Mouse (Mus musculus) stomach, embryonic 15.5 days (tissue): ENCODE measurements around the gene 0610037L13Rik. TPM values are rescaled to one million over a fixed set of nuclear protein-coding genes. Genes with fewer than 3 reads are reported as not detected.

Source experiments
- ATAC-seq: fragments of 200-750 bp; cut with Nextera tagmentation; 2 replicates; pipeline ENCODE4 v1.8.0; 2017; ENCODE audit warnings: low read depth, moderate number of reproducible peaks, moderate TSS enrichment; ENCODE audit not compliant: insufficient read depth, low FRiP score
- H3K27ac ChIP-seq: fragments of 300-500 bp; sonication (generic); 2 replicates; pipeline ENCODE4 v1.5.1; 2015; ENCODE audit warnings: mild to moderate bottlenecking, inconsistent platforms
- H3K27me3 ChIP-seq: fragments of 300-500 bp; sonication (generic); replicated peaks from 2 replicates; pipeline ENCODE4 v1.6.1; 2015; ENCODE audit warnings: inconsistent platforms
- H3K36me3 ChIP-seq: fragments of 300-500 bp; sonication (generic); 2 replicates; pipeline ENCODE4 v1.6.1; 2015; ENCODE audit warnings: inconsistent platforms
- H3K4me1 ChIP-seq: fragments of 300-500 bp; sonication (generic); 2 replicates; pipeline ENCODE4 v1.6.1; 2015; ENCODE audit warnings: inconsistent platforms
- H3K4me2 ChIP-seq: fragments of 300-500 bp; sonication (generic); 2 replicates; pipeline ENCODE4 v1.6.1; 2015; ENCODE audit warnings: mild to moderate bottlenecking, inconsistent platforms
- H3K4me3 ChIP-seq: fragments of 300-500 bp; sonication (generic); replicated peaks from 2 replicates; pipeline ENCODE4 v1.5.1; 2015; ENCODE audit warnings: inconsistent platforms
- H3K9ac ChIP-seq: fragments of 300-500 bp; sonication (generic); 2 replicates; pipeline ENCODE4 v1.6.1; 2015; ENCODE audit warnings: inconsistent platforms
- H3K9me3 ChIP-seq: fragments of 300-500 bp; sonication (generic); 2 replicates; pipeline ENCODE4 v1.6.1; 2016; ENCODE audit warnings: inconsistent platforms
- WGBS: fragments of 180-500 bp; shearing (Covaris S2); methylation state at CpG from one replicate; pipeline ENCODE4 v1.1.7; 2015; 5-methylcytosine and 5-hydroxymethylcytosine counted together
- polyA plus RNA-seq: library from polyadenylated mRNA; unstranded; fragments of >200 nt; fragmentation: Nextera tagmentation; extraction: Ambion mirVana; gene quantifications from 2 replicates; pipeline ENCODE4 v1.2.1, GENCODE M21; 2015

0610037L13Rik gene
- polyA plus RNA-seq, 1 experiment from 2014 or later: 118 TPM

DNA sequence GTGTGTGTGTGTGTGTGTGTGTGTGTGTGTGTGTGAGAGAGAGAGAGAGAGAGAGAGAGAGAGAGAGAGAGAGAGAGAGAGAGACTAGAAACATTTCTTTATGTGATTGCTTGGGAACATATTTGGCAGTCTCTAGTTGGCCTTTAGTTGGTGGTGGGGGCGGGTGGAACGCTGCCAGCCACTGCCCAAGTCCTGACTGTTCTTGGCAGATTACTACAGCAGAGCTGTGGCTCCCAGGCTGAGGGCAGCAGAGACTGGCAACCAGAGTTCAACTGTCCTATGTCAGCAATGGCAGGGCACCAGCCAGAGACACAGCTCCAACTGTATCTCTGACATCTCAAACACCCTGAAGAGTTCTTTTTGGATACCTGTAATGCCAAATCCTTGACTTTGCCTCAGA is 54.5 kb downstream of the 0610037L13Rik start:
- Histone ChIP-seq H3K4me3 (no peak overlapping the region), H3K36me3 (no peaks in the 10 kb centered on the region), H3K9ac (no peak overlapping the region), H3K27me3 (no peaks in the 10 kb centered on the region; the same call in 1 of the 2 replicates), H3K27ac (no peak overlapping the region), H3K4me2 (no peak overlapping the region), H3K9me3 (no peaks in the 10 kb centered on the region), H3K4me1 (no peaks in the 10 kb centered on the region)
- ATAC-seq: no peak
- 83% methylated on average over 2 of the region's 2 CpGs for WGBS

Other genes starting within 250 kb of the 0610037L13Rik start
- 0.10 TPM in 1 of 2 replicates, not detected in the other for gene Dmrtb1, start 205.6 kb upstream of the 0610037L13Rik start, polyA plus RNA-seq
- gene Lrp8, start 87.6 kb upstream of the 0610037L13Rik start, polyA plus RNA-seq: 3.1 and 3.6 TPM in 2 replicates
- gene Magoh, start 10.1 kb upstream of the 0610037L13Rik start, polyA plus RNA-seq: 181 and 193 TPM in 2 replicates
- gene Cpt2, start 33.8 kb downstream of the 0610037L13Rik start, polyA plus RNA-seq: 58.7 and 62.0 TPM in 2 replicates
- 0.08 and 0.21 TPM in 2 replicates for gene Slc1a7, start 78.5 kb downstream of the 0610037L13Rik start, polyA plus RNA-seq
- 0.90 and 1.1 TPM in 2 replicates for gene Podn, start 206.6 kb downstream of the 0610037L13Rik start, polyA plus RNA-seq